Mouse (Mus musculus): ENCODE measurements around the gene Znrf3. TPM values are rescaled to one million over a fixed set of nuclear protein-coding genes. Genes with fewer than 3 reads are reported as not detected.

Gene Znrf3
- polyA plus RNA-seq (2015; fragmentation: Illumina TruSeq; extraction: RNeasy Lipid Tissue Mini Kit (QIAGEN cat#74804); ENCODE audit: insufficient read depth, low replicate concordance): 4.5 TPM

DNA sequence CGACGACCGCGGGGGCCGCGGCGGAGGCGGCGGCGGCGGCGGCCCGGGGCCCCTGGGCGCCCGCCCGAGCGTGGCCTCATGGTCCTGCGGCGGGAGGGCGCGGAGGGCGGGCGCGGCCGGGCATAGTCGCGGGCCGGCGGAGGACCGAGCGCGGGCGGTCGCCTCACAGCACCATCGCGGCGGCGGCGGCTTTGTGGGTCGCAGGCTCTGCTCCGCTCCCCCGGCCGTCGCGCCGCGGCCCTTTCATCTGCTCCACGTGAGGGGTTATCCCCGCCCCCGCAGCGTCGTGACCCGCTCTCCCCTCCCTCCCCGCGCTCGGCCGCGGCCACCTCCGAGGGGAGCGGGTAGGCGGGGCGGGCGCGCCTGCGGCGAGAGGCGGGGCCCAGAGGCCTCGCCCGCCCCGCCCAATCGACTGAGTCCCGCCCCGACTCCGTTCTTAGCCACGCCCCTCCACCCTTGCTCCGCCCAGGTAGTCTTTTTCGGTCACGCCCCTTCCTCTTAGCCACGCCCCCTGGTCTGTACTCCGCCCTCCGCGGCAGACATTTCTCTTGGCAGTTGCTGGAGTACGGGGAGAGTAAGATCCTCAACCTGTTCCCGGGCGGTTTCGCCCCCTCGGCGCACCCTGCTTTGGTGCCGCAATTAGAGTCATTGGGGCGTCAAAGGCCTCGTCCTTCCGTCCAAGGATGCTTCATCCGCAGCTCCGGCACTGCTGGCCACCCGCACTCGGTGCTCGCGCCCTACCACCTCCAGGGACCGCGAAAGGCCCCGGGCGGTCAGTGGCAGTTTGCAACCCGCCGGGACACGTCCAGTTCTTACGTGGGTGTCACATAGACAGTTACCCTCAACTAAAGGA is at the start of gene Znrf3:
TSS of gene Znrf3 (minus strand) at position 249 of the 853 bp plus-strand sequence.

GRCm38 (mm10) chr11:5261508-5262392 is 182.9 kb downstream of the Znrf3 start, which contains the start of gene Kremen1:
Kremen1 (minus strand) TSS chr11:5261558.

Other genes starting within 250 kb of the Znrf3 start
- 10.0 TPM for gene Kremen1, start 183.3 kb downstream of the Znrf3 start, polyA plus RNA-seq (2015; fragmentation: Illumina TruSeq; extraction: RNeasy Lipid Tissue Mini Kit (QIAGEN cat#74804); ENCODE audit: insufficient read depth, low replicate concordance)
- 242 TPM for gene Xbp1, start 75.8 kb upstream of the Znrf3 start, polyA plus RNA-seq (2015; fragmentation: Illumina TruSeq; extraction: RNeasy Lipid Tissue Mini Kit (QIAGEN cat#74804); ENCODE audit: insufficient read depth, low replicate concordance)
- gene Ccdc117, start 97.3 kb upstream of the Znrf3 start, polyA plus RNA-seq (2015; fragmentation: Illumina TruSeq; extraction: RNeasy Lipid Tissue Mini Kit (QIAGEN cat#74804); ENCODE audit: insufficient read depth, low replicate concordance): 50.7 TPM
- gene Ankrd36, start 124.8 kb upstream of the Znrf3 start, polyA plus RNA-seq (2015; fragmentation: Illumina TruSeq; extraction: RNeasy Lipid Tissue Mini Kit (QIAGEN cat#74804); ENCODE audit: insufficient read depth, low replicate concordance): not detected